Mouse (Mus musculus) right cerebral cortex, postnatal 25 days (tissue): ENCODE results near the gene Stoml3.

Source experiments
- DNase-seq: peaks from one replicate; pipeline ENCODE4 v3.0.0; 2022

The Stoml3 gene

DNA sequence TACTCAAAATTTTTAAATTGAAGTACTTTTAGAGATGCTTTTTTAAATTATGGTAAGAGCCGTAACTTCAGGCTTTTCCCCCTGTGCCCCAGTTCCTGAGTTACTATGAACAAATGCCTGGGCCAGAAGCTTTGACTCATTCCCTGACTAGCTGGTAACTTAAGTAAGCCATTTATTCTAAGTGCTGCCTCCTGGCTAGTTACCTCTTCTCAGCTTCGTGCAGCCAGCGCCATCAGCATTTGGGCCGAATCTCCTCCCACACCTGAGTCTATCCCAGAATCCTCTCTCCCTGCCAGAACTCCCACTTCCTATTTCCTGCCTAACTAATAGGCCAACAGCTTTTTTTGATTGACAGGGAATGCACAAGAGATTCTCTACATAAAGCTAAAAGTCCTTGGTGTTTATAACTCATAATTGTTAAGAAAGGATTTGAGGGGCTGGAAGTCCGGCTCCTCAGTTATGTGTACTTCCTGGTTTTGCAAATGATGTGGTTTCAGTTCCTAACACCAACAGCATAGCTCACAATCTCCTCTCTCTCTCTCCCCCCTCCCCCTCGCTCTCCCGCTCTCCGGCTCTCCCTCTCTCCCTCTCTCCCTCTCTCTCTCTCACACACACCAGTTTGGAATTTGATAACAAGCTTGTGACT, 4.9 kb upstream of the Stoml3 start:
- no peak for DNase-seq

DNA sequence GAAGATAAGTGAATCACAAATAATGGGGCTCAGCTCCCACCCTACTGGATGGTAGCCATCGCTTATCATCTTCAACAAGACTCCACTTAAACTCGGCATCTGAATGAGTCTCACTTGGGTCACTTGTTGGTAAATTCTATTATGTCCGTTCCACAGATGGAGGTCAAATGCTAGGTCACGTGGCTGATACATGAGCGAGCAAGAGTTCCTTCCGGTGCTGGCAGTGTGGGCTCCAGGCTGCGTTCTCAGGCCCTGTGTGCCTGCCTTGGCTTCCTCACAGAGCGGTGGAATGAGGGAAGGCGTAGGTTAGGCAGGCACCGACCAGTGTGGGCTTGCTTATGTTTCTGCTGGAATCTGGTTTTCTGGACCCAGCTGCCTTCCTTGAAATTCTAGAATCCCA, 1.9 kb upstream of the Stoml3 start:
- DNase-seq: no peak

- DNase-seq: no peak
These were observed 1.4 kb upstream of the Stoml3 start for GRCm38 (mm10) chr3:53486996-53487576.

GRCm38 (mm10) chr3:53498351-53498905, 10.0 kb downstream of the Stoml3 start:
- no peak for DNase-seq

- DNase-seq: no peak
These were observed 14.0 kb downstream of the Stoml3 start for GRCm38 (mm10) chr3:53502428-53502827.

- DNase-seq: no peak
These were observed 24.6 kb downstream of the Stoml3 start for GRCm38 (mm10) chr3:53513096-53513495.

DNA sequence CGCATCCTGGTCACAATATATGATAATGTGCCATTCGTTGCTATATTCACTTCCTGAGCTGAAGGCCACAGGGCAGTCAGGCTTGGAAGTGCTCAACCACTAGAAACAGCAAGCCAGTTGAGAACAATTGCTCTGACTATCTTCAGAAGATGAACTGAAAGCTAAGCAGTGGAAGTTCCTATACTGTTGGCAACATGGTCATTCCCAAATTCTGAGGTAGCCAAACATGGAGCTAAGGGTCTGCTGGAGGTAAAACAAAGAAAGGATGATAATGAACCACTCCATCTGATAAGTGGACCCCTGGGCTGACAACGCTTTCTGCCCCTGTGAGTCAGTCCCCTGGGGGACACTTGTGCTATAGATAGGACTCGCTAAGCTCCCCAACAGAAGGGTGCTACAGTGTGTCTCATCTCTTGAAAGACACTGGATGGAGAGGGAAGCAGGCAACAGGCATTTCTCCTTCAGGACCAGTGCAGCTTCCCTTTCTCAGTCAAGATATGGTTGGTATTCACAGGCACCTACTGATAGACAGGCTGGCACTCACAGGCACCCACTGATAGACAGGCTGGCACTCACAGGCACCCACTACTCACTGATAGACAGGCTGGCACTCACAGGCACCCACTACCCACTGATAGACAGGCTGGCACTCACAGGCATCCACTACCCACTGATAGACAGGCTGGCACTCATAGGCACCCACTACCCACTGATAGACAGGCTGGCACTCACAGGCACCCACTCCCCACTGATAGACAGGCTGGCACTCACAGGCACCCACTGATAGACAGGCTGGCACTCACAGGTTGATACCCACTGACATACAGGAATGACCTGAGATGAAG, 26.0 kb downstream of the Stoml3 start:
- DNase-seq: no peak

GRCm38 (mm10) chr3:53522794-53523193, 34.3 kb downstream of the Stoml3 start:
- no peak for DNase-seq

DNA sequence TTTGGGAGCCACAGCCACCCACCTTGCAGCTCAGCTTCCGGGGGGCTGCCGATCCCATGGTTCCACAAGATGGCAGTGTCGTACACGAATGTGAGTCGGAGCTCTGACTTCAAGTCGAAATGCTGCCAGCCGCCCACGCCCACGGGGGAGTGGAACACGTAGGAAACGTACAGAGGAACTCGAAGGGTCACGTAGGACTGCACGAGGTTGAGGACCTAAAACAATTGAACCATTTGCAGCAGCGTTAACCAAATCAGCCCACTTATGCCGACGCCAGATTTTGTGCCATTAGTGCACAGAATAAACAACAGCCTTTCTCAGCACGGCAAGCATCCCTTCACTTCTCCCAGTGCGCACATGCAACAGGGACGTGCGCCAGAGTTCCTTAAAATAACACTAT, 37.3 kb downstream of the Stoml3 start:
- DNase-seq: peak; percentile 79

DNA sequence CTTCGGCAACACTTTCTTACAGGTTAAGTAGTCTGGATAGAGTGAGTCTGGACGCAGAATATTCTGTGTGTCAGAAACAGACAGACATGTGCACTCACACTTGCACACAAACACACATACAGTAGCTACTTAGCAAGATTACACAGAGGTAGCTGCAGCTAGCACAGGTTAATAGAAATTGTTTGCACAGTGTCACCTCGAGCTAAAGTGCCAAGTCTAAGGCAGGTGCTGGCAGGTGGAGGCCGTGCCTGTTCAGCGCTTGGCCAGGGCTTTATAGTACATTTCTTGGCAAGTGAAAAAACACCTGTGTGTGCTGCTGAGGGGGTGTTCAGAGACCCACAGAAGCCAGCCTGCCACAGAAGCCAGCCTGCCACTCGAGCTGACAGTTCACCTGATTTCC, 41.9 kb downstream of the Stoml3 start:
- no peak for DNase-seq

DNA sequence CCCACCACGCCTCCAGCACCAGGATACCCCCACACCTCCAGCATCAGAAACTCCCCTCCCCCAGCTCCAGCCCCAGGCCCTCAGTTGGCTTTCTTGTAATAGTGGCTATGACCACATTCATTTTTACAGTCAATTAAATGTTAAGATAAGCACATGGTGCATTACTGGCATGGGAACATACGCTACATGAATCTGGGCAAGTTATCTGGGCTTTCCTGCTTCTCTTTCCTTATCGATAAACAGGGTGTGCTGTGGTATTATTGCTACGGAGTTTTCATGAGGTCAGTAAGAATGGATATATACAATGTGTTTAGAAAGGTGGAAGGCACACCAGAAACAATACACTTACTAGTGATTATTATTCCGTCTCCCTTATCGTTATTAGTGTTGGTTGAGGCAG, 43.6 kb downstream of the Stoml3 start:
- DNase-seq: no peak

DNA sequence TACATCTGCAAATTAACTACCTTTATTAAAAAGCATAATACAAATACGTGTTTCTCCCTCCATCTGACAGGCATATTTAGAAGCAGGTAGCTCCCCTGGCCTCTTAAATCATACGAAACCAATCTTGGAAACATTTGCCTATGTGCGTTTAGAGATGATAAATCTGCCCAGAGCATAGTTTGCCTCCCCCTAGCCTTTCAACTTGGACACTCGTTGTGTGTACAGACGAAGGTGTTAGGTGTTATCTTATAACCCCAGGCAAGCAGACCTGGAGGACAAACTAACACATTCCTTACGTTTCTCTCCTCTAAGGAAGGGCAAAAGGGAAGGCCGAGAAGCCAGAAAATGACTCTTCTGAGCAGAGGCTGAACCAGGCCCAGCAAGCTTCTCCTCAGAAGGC, 64.2 kb downstream of the Stoml3 start:
- no peak for DNase-seq

DNA sequence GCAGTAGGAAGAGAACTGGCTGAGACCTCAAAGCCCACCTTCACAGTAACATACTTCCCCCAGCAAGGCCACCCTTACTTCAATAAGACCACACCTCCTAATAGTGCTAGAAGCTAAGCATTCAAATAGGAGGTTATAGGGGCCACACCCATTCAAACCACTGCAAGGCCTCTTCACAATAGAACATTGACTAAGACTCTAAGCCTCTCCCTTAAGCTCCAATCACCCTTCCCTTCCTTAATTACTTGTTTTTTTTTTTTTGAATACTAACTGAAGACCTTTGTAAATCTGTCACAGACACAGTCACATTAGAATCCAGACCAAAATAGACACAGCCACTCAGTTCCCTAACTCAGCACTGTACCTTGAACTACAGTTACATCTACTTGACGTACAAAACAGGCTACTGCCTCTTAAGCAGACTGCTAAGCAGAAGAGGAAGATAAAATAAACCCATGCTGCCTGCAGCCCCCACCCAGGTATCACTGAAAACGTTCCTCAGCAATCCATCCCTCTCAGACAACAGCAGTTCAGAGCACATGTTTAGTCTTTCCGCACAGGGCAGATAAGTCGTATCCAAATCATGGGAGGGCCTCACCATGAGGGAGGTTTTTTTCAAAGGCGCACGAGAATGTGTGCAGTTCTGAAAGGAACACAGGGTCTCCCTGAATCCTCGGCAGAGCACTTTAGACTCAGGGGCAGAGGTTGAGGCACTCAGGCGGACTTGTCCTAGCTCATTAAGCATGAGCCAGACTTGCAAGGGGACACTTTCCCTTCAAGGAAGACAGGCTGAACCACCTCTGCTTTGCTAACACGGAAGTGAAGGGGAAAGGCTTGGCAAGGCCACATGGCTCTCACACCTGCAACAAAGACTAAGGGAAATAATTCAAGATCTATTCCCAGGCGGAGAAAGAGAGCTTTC, 66.8 kb downstream of the Stoml3 start:
- DNase-seq: no peak

DNA sequence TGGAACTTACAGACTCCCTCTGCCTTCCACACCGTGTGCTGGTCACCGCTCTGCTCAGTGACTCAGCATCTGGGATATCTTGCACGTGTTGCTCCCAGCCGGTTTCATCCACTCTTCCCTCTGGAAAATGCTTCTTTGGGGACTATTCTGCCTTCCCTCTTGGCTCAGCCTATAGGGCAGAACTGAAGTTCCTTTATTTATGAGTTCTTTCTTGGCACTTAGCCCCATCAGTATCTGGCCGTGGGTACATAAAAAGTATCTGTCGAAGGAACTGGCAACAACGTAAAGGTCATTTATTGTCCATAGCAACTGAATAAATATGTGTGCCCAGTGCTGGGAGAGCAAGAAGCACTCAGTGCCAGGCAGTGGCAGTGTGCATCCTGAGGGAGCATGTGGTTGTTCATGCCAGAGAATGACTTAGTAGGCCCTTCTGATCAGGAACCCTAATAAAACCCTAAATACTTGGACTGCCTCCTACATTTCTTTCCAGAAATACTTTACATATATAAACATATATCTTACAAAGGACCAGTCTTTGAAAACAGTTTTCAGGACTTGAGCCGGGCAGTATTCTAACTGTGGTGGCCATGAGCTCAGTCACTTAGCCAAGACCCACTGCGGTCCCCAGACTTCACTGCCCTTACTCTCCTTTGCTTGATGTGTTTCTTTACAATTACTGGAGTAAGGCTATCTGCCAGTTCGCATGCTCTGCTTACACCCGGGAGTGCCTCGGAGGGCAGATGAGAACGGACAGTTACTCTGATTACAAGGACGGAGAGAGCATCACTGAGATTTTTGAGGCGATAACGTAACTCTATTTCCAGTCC, 69.1 kb downstream of the Stoml3 start:
- DNase-seq: no peak
